Mouse (Mus musculus): Measurements from ENCODE around the gene Tmem59l. TPM values are rescaled to one million over a fixed set of nuclear protein-coding genes. Genes with fewer than 3 reads are reported as not detected.

Tmem59l gene
- polyA plus RNA-seq, 1 experiment from 2014 or later: 6.6 TPM

DNA sequence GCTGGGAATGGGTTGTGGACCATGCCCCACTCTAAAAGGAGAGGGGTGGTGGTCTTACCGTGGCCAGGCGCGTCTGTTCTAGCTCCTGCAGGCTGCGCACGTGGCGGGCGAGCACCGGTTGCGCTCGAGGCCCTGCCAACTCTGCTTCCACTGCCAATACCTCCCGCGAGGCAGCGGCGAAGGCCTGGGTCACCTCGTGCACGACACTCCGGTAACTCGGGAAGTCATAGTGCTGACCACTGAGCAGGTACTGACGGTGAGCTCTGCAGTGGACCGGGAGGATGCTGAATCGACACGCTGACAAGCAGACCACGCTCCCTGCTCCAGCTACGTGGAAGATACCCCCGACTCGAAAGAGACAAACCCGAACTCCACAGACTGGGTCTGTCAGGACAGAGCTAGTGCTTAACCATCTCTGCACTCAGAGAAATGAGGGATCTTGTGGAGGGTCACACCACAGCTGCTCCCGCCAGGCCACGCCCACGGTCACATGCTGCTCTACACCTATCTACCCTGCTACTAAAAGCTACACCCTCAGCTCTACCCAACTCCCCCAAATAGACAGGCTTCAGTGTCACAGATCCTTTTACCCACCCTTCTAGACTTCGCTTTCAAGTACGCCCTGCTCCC, 18.7 kb upstream of the Tmem59l start:
- peaks cover 20% of the 10 kb centered on the region for H3K36me3 ChIP-seq
- ATAC-seq (ENCODE audit: borderline replicate concordance, extremely low read depth, low FRiP score, low TSS enrichment): peak; percentile 9
- peak overlapping the region; percentile 88 for H3K4me2 ChIP-seq
- H3K27ac ChIP-seq: peak overlapping the region; percentile 96
- no peaks in the 10 kb centered on the region for H3K9me3 ChIP-seq
- WGBS: 29% methylated on average over 32 of the region's 32 CpGs
- H3K4me1 ChIP-seq: peaks cover 76% of the 10 kb centered on the region
- H3K9ac ChIP-seq: peak overlapping the region; percentile 94
- peak overlapping the region; percentile 79 for H3K4me3 ChIP-seq
- peaks cover 21% of the 10 kb centered on the region for H3K27me3 ChIP-seq

GRCm38 (mm10) chr8:70504851-70505250, 17.7 kb upstream of the Tmem59l start:
- peaks cover 31% of the 10 kb centered on the region for H3K27me3 ChIP-seq
- H3K36me3 ChIP-seq: peaks cover 20% of the 10 kb centered on the region
- H3K4me3 ChIP-seq: no peak overlapping the region; the same call in 1 of the 2 replicates
- H3K9me3 ChIP-seq: no peaks in the 10 kb centered on the region
- no peak for ATAC-seq (ENCODE audit: borderline replicate concordance, extremely low read depth, low FRiP score, low TSS enrichment)
- H3K4me1 ChIP-seq: peaks cover 81% of the 10 kb centered on the region
- H3K9ac ChIP-seq: no peak overlapping the region
- 86% methylated on average over 3 of the region's 3 CpGs for WGBS
- no peak overlapping the region for H3K27ac ChIP-seq
- H3K4me2 ChIP-seq: 0 out of 2 replicates have a peak overlapping the region, but pooled peaks have one; percentile 88

DNA sequence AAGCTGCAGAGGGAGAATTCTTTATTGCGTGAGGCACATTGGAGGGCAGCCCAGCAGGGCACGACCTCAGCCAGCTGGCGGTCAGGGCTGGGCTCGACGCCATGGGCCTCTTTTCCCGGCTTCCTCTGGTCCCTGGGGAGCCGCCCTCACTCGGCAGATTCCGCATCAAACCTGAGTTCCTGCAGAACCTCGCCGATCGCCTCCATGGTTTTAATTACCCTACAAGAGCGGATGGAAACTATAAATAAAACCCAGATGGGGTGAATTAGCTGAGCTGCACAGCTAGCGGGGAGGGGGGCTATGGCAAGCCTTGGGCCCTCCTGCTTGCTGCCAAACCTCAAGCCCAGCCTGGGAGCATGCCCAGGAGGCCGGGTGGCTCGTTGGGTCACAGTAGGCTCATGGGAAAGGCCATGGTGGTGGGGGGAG, 17.1 kb upstream of the Tmem59l start:
- 0 out of 2 replicates have a peak overlapping the region, but pooled peaks have one; percentile 88 for H3K4me2 ChIP-seq
- ATAC-seq (ENCODE audit: borderline replicate concordance, extremely low read depth, low FRiP score, low TSS enrichment): no peak
- peaks cover 20% of the 10 kb centered on the region for H3K36me3 ChIP-seq
- H3K9me3 ChIP-seq: no peaks in the 10 kb centered on the region
- no peak overlapping the region for H3K4me3 ChIP-seq
- no peak overlapping the region for H3K27ac ChIP-seq
- peaks cover 33% of the 10 kb centered on the region for H3K27me3 ChIP-seq
- WGBS: 48% methylated on average over 16 of the region's 16 CpGs
- peaks cover 81% of the 10 kb centered on the region for H3K4me1 ChIP-seq
- H3K9ac ChIP-seq: no peak overlapping the region

- Histone ChIP-seq H3K9me3 (no peaks in the 10 kb centered on the region), H3K27me3 (peaks cover 44% of the 10 kb centered on the region), H3K4me2 (no peak overlapping the region), H3K4me3 (no peak overlapping the region; the same call in 1 of the 2 replicates), H3K27ac (no peak overlapping the region; the same call in 1 of the 2 replicates), H3K4me1 (peaks cover 71% of the 10 kb centered on the region), H3K36me3 (peaks cover 14% of the 10 kb centered on the region), H3K9ac (no peak overlapping the region)
- no peak for ATAC-seq (ENCODE audit: borderline replicate concordance, extremely low read depth, low FRiP score, low TSS enrichment)
- WGBS: 15% methylated on average over 46 of the region's 46 CpGs
Observed at GRCm38 (mm10) chr8:70503062-70503750, 16.0 kb upstream of the Tmem59l start.

GRCm38 (mm10) chr8:70502540-70502939, 15.4 kb upstream of the Tmem59l start:
- no peak overlapping the region for H3K4me2 ChIP-seq

GRCm38 (mm10) chr8:70501820-70502529, 14.8 kb upstream of the Tmem59l start:
- no peak overlapping the region for H3K4me2 ChIP-seq
- no peak overlapping the region for H3K27ac ChIP-seq
- peaks cover 53% of the 10 kb centered on the region for H3K27me3 ChIP-seq
- H3K9ac ChIP-seq: no peak overlapping the region
- no peaks in the 10 kb centered on the region for H3K9me3 ChIP-seq
- peaks cover 63% of the 10 kb centered on the region for H3K4me1 ChIP-seq
- no peak overlapping the region for H3K4me3 ChIP-seq
- H3K36me3 ChIP-seq: peaks cover 3% of the 10 kb centered on the region; the same call in 1 of the 2 replicates
- WGBS: 18% methylated on average over 23 of the region's 23 CpGs
- ATAC-seq (ENCODE audit: borderline replicate concordance, extremely low read depth, low FRiP score, low TSS enrichment): no peak

More at GRCm38 (mm10) chr8:70502540-70502939, 15.4 kb upstream of the Tmem59l start:
- WGBS: 39% methylated on average over 12 of the region's 12 CpGs
- no peak for ATAC-seq (ENCODE audit: borderline replicate concordance, extremely low read depth, low FRiP score, low TSS enrichment)
- no peak overlapping the region for H3K9ac ChIP-seq
- peaks cover 67% of the 10 kb centered on the region for H3K4me1 ChIP-seq
- no peak overlapping the region; the same call in 1 of the 2 replicates for H3K27ac ChIP-seq
- H3K4me3 ChIP-seq: no peak overlapping the region
- peaks cover 47% of the 10 kb centered on the region for H3K27me3 ChIP-seq
- peaks cover 8% of the 10 kb centered on the region for H3K36me3 ChIP-seq
- no peaks in the 10 kb centered on the region for H3K9me3 ChIP-seq

DNA sequence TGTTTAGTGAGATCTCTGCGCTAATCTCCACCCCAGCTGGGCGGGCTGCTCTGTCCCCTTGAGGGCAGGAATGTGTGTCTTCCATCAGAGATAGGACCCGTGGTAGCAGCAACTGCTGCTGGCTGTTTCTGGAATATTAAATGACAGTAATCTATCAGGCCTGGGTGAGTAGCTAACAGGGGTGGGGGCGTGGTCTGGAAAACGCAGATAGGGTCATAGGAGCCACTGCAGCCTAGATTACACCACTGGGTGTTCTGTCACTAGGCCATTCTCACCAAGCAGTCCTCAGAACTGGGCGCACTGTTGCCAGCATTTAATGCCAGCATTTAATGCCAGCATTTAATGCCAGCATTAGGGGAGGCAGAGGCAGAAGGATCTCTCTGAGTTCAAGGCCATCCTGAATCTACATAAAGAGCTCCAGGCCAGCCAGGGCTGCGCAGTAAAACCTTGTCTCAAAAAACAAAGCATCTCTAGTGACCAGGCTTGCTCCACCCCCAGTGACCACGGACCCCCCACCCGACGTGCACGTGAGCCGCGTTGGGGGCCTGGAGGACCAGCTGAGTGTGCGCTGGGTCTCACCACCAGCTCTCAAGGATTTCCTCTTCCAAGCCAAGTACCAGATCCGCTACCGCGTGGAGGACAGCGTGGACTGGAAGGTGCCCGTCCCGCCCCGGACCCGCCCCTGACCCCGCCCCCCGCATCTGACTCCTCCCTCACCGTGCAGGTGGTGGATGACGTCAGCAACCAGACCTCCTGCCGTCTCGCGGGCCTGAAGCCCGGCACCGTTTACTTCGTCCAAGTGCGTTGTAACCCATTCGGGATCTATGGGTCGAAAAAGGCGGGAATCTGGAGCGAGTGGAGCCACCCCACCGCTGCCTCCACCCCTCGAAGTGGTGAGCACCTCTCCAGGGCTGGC, 13.5 kb upstream of the Tmem59l start:
- H3K4me1 ChIP-seq: peaks cover 59% of the 10 kb centered on the region
- peaks cover 66% of the 10 kb centered on the region for H3K27me3 ChIP-seq
- H3K9ac ChIP-seq: no peak overlapping the region
- H3K4me3 ChIP-seq: 0 out of 2 replicates have a peak overlapping the region, but pooled peaks have one; percentile 6
- H3K27ac ChIP-seq: no peak overlapping the region
- H3K4me2 ChIP-seq: peak overlapping the region; percentile 33
- H3K36me3 ChIP-seq: no peaks in the 10 kb centered on the region
- no peaks in the 10 kb centered on the region for H3K9me3 ChIP-seq
- 8% methylated on average over 39 of the region's 39 CpGs for WGBS
- ATAC-seq (ENCODE audit: borderline replicate concordance, extremely low read depth, low FRiP score, low TSS enrichment): no peak

DNA sequence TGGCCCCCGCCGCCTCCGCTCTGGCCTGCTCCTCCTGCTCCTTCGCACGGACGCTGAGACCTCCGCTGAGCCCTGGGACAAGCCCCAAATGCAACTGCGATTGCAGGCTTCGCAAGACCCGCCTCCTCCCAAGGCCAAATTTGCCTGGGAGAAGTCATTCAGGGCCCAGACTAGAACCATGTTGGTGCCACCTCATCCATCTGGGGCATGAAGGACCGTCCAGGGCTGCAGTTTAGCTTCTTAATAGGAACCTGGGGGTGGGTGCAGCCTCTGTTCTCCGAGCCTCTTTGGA, 8.6 kb upstream of the Tmem59l start:
- ATAC-seq (ENCODE audit: borderline replicate concordance, extremely low read depth, low FRiP score, low TSS enrichment): no peak
- peak overlapping the region; percentile 41; the same call in 1 of the 2 replicates for H3K9ac ChIP-seq
- peaks cover 50% of the 10 kb centered on the region for H3K4me1 ChIP-seq
- peak overlapping the region; percentile 54 for H3K4me3 ChIP-seq
- H3K27ac ChIP-seq: no peak overlapping the region
- peak overlapping the region; percentile 82 for H3K4me2 ChIP-seq
- H3K36me3 ChIP-seq: no peaks in the 10 kb centered on the region
- no peaks in the 10 kb centered on the region for H3K9me3 ChIP-seq
- peaks cover 93% of the 10 kb centered on the region for H3K27me3 ChIP-seq
- 12% methylated on average over 12 of the region's 12 CpGs for WGBS

GRCm38 (mm10) chr8:70495001-70495770, 8.0 kb upstream of the Tmem59l start:
- Histone ChIP-seq H3K27ac (no peak overlapping the region), H3K9ac (peak overlapping the region; percentile 41), H3K9me3 (no peaks in the 10 kb centered on the region), H3K4me1 (peaks cover 50% of the 10 kb centered on the region), H3K36me3 (no peaks in the 10 kb centered on the region), H3K27me3 (peaks cover 93% of the 10 kb centered on the region), H3K4me2 (peak overlapping the region; percentile 82), H3K4me3 (peak overlapping the region; percentile 54)
- no peak for ATAC-seq (ENCODE audit: borderline replicate concordance, extremely low read depth, low FRiP score, low TSS enrichment)
- WGBS: 5% methylated on average over 21 of the region's 21 CpGs

DNA sequence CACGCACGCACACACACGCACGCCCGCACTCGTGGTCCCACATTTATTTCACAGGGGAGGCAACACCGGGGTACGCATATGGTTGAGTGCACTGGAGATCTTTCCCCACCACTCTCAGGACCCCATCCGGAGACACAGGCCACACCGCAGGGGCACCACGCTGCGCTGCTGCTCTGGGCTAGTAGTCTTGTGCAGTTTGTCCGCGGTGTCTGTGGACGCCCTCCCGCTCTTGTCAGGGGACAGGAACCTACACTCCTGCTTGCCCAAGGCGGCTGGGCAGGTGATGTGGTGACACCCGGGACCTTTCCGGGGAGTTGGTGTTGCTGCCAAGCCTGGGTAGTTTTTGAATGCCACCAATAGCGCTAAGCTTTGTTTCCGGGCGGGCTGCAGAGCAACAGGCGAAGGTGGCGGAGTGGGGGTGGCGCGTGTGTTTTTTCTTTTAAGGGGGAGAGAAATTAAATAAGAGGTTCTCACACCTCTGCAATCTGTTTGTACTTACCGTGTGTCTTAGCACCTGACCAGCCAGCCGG, 7.3 kb upstream of the Tmem59l start:
- Histone ChIP-seq H3K4me1 (peaks cover 53% of the 10 kb centered on the region), H3K36me3 (no peaks in the 10 kb centered on the region), H3K4me3 (peak overlapping the region; percentile 54), H3K27ac (0 out of 2 replicates have a peak overlapping the region, but pooled peaks have one; percentile 21), H3K9me3 (no peaks in the 10 kb centered on the region), H3K9ac (peak overlapping the region; percentile 41), H3K27me3 (peaks cover 95% of the 10 kb centered on the region), H3K4me2 (peak overlapping the region; percentile 82)
- no peak for ATAC-seq (ENCODE audit: borderline replicate concordance, extremely low read depth, low FRiP score, low TSS enrichment)
- 1% methylated on average over 27 of the region's 28 CpGs for WGBS

Measured in lung, embryonic 15.5 days (tissue).